Mouse (Mus musculus): ENCODE data around the gene Kcnip4. TPM values are rescaled to one million over a fixed set of nuclear protein-coding genes. Genes with fewer than 3 reads are reported as not detected.

Kcnip4 gene
- total RNA-seq, 2 experiments from 2014 or later = 0.13 TPM; not detected in 1

- DNase-seq = no peak
Measured at GRCm38 (mm10) chr5:49352061-49352460, 172.6 kb downstream of the Kcnip4 start.

- no peak for DNase-seq
Measured at GRCm38 (mm10) chr5:49350126-49350909, 174.4 kb downstream of the Kcnip4 start.

- DNase-seq = no peak
Measured at GRCm38 (mm10) chr5:49349541-49349940, 175.2 kb downstream of the Kcnip4 start.

- DNase-seq = no peak
Measured at GRCm38 (mm10) chr5:49348511-49348910, 176.2 kb downstream of the Kcnip4 start.

GRCm38 (mm10) chr5:49344606-49345005 is 180.1 kb downstream of the Kcnip4 start:
- no peak for DNase-seq

- no peak for DNase-seq
Measured at GRCm38 (mm10) chr5:49337164-49337563, 187.5 kb downstream of the Kcnip4 start.

- no peak for DNase-seq
Measured at GRCm38 (mm10) chr5:49333063-49333462, 191.6 kb downstream of the Kcnip4 start.

GRCm38 (mm10) chr5:49329023-49329422 is 195.7 kb downstream of the Kcnip4 start:
- no peak for DNase-seq

GRCm38 (mm10) chr5:49318661-49319060 is 206.0 kb downstream of the Kcnip4 start:
- no peak for DNase-seq

- no peak for DNase-seq
Measured at GRCm38 (mm10) chr5:49317869-49318268, 206.8 kb downstream of the Kcnip4 start.

GRCm38 (mm10) chr5:49306796-49307195 is 217.9 kb downstream of the Kcnip4 start:
- DNase-seq = no peak

- DNase-seq = no peak
Measured at GRCm38 (mm10) chr5:49305321-49305720, 219.4 kb downstream of the Kcnip4 start.

- DNase-seq = no peak
Measured at GRCm38 (mm10) chr5:49298654-49299053, 226.1 kb downstream of the Kcnip4 start.

GRCm38 (mm10) chr5:49292421-49292820 is 232.3 kb downstream of the Kcnip4 start:
- DNase-seq = no peak

- DNase-seq = no peak
Measured at GRCm38 (mm10) chr5:49291801-49292200, 232.9 kb downstream of the Kcnip4 start.

GRCm38 (mm10) chr5:49285455-49286135 is 239.1 kb downstream of the Kcnip4 start:
- DNase-seq = no peak

- no peak for DNase-seq
Measured at GRCm38 (mm10) chr5:49284776-49285175, 239.9 kb downstream of the Kcnip4 start.

- no peak for DNase-seq
Measured at GRCm38 (mm10) chr5:49283403-49283802, 241.3 kb downstream of the Kcnip4 start.

GRCm38 (mm10) chr5:49271864-49272263 is 252.8 kb downstream of the Kcnip4 start:
- DNase-seq = no peak

- DNase-seq = no peak
Measured at GRCm38 (mm10) chr5:49268807-49269206, 255.9 kb downstream of the Kcnip4 start.

GRCm38 (mm10) chr5:49259356-49259755 is 265.4 kb downstream of the Kcnip4 start:
- DNase-seq = no peak

- DNase-seq = no peak
Measured at GRCm38 (mm10) chr5:49256850-49257249, 267.9 kb downstream of the Kcnip4 start.

GRCm38 (mm10) chr5:49255983-49256382 is 268.7 kb downstream of the Kcnip4 start:
- no peak for DNase-seq

- DNase-seq = no peak
Measured at GRCm38 (mm10) chr5:49247081-49247480, 277.6 kb downstream of the Kcnip4 start.
